Mouse (Mus musculus): ENCODE data around the gene Itgal.
"Not testable (repeated sequence)": the region's sequence is repeated elsewhere in the genome, so short reads cannot be mapped to it uniquely, and the experiment has no call there.

DNA sequence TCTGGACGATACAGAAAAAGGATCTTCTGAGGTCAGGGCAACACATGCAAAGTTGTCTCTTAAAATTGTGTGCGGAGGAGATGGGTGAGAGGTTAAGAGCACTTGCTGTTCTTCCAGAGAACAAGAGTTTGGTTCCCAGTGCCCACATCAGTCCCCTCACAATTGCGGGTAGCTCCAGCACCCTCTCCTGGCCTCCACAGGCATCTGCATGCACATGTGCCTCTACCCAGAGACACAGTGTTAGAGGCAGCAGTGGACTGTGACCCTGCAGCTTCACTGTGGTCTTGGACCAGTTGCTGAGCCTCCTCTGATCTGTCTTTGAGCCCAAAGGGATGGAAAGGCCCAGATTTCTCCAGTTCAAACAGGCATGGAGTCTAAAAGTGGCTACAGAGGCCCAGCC lies 75.8 kb downstream of the Itgal start:
- not testable (repeated sequence) for TF ChIP-seq CTCF, EP300 (IDR thresholded peaks at IDR 0.05; ENCODE audit: low read depth)
